Mouse (Mus musculus) cerebellum, postnatal 25 days (tissue): ENCODE results near the gene Ndrg4.

Experiments used
- DNase-seq, 2 experiments: peaks; one replicate each; pipeline ENCODE4 v3.0.0; 2021; ENCODE audit warnings: mixed read lengths in 2 of 2

Gene Ndrg4

GRCm38 (mm10) chr8:95688073-95688672 is 11.4 kb downstream of the Ndrg4 start:
- DNase-seq = no peak

GRCm38 (mm10) chr8:95690929-95691541 is 14.3 kb downstream of the Ndrg4 start:
- no peak for DNase-seq

- peak; percentile 27 to 46 for DNase-seq
These were observed 17.9 kb downstream of the Ndrg4 start for GRCm38 (mm10) chr8:95694631-95695030.

DNA sequence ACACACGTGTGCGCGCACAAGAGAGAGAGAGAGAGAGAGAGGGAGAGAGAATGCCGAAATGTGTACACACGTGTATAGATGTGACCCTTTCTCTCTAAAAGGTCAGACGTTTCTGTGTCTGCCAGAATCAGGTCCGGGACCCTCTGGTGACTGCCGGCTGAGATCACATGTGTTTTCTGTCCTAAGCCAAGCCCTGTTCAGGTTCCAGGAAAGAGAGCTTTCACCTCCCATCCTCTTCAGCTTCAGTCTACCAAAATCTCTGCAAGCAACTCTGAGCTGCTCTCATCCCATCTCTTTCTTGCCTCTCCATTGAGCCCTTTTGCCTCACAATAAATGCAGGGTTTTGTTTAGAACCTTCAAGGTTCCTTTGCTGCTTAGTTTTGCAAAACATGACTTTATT is 19.9 kb downstream of the Ndrg4 start:
- DNase-seq = no peak

DNA sequence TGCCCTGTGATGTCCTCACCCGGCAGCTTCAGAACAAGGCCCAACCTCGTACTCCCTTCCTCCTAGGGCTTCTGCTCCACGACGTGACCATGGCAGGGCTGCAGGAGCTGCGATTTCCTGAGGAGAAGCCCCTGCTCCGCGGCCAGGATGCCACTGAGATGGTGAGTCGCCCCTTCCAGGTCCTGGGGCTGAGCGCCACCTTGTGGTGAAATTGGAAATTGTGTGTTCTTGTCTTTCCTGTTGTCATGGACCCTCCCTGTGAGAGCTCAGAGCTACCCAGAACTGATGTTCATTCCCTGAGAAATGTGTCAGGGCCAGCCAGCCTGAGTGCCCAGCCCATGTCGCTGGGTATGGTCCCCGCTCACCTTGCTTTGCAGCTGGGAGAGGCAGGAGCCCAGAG is 20.3 kb downstream of the Ndrg4 start:
- DNase-seq = peak; percentile 90 to 92

- DNase-seq = no peak
These were observed 21.4 kb downstream of the Ndrg4 start for GRCm38 (mm10) chr8:95698179-95698578.

- peak in 1 of 2 experiments; percentile 13 for DNase-seq
These were observed 23.5 kb downstream of the Ndrg4 start for GRCm38 (mm10) chr8:95700282-95700681.

DNA sequence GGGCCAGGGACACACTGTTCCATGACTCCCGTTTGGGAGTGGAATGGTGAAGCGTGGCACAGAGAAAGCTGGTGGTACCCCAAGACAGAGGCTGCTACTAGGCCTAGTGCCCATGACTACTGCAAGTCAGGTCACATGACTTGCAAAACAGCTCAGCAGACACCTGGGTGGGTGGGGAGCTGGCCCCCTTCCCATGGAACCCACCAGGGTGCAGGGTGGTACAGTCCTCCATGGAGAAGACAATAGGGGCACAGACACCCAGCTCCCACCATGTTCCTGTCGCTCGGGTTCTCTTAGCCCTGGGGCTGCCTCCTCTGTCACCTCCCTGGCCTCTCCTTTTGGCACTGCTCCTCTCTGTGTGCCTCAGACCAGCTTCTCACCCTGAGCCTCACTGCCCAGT is 25.0 kb downstream of the Ndrg4 start:
- peak; percentile 34 to 53 for DNase-seq

DNA sequence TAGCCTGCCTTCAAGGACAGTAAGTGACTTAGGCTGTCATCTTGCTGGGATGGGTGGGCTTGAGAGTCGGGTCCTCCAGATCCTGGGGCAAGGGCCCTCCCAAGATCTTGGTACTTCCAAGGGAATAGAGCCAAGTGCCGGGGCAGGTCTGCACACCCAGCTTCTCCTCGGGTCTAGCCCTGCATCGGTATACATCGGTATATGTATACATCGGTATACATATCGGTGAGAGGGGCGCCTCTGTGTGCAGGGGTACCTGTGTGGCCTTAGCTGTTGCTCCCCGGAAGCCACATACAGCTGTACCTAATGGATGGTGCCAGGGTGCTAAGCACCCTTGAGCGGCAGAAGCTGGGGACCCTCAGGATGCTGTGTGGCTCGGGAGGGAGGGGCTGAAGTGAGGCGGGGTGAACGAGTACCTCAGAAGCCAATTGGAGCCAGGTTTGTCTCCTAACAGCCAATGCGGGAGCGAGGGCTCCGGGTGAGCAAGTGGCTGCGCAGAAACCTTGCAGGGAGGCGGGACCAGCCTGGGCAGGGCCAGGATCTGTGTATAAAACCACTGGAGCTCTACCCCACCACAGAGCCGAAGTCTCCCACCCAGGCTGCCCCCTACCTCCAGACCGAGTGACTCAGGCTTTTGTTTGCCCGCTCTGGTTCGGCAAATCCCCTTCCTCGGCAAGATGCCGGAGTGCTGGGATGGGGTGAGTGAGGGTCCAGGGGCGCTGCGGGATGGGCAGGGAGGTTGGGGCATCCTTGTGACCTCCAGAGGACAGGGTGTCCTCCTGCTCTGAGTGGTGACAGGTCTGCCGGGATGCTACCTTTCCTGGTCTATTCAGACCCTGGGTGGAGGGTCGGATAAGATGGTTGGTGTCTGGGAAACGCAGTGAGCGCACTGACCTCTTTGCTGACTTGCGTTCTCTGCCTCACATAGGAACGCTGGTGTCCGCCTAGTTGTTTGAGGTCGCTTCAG is 26.0 kb downstream of the Ndrg4 start:
- peak; percentile 91 to 94 for DNase-seq

DNA sequence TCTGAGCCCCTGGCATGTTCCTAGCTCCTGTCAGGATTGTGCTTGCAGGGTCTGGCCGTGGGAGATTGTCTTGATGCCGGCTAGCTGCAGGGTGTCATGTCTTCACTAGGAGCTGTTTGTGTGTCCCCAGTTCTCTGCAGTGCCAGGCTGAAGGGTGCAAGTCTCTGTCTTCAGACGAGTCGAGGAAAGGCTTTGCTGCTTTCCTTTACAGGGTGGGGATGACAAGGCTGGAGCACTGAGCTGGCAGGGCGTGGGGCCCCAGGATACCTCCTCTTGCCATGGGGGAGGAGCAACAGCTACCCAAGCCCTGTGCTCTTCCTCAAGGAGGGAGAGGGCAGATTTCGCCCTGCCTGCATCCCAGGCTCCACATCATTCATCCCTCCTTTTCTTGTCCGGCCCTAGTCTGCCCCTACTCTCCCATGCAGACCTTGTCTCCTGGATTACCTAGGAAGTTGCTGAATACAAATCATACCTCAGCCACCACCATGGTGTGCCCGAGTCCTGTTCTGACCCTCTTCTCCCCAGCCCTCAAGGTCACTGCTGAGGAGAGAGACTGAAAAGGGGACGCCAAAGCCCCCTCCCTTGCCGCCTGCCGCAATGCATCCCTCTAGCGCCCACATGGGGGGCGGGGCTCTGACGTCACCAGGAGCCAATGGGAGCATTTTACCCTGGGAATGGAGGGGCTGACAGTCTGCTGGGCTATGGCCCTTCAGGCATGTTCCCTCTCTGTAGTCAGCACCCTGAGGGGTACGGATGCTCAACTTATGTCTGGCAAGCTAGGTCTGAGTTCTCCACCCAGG is 26.9 kb downstream of the Ndrg4 start:
- peak; percentile 92 to 96 for DNase-seq

DNA sequence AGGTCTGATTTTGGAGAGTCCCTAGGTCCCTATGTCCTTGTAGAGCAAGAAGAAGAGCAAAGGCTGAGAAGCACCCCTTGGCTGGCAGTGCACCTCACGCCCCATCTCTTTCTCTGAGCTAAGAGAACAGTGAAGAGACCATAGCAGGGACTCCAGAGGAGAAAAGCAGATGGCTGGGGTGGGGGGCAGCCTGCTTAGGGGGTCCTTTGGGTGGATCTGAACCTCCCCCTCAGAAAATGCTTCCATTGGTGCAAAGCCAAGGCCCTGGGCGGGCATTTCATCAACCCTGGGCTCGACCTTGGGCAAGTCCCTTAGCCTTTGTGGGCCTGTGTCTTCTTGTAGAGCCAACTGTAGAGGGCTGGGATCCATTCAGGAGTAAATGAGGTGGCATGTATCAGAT is 27.8 kb downstream of the Ndrg4 start:
- no peak for DNase-seq

DNA sequence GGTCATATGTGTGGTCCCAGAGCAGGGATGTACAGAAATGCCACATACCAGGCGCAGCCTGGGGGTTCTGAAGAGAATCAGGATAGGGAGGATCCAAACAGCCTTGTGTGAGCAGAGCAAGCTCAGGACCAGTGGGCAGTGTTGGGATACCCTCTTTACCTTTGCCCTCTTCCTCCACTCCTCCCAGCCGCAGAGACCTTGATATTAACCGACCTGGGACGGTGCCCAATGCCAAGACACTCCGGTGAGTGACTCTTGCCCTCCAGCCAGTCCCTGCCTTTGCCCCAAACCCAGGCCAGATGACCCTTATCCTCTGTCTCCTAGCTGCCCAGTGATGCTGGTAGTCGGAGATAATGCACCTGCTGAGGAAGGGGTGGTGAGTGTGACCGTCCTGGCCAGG is 32.8 kb downstream of the Ndrg4 start:
- no peak for DNase-seq

DNA sequence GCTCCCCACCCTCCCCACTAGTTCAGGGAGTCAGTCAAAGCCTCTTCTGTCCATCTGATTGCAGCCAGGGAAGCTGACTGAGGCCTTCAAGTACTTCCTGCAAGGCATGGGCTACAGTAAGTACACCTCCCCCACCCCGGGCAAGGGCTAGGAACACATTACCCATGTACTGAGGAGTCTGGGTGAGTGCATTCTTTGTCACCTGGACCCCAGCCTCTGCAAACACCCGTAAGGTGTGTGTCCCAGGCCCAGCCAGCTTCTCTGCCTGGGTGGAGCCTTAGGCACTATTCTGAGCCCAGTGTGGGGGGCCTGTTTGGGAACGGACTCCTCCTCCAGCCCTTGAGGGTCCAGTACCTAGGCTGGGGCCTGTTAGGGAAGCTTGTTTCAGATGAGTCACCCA is 34.2 kb downstream of the Ndrg4 start:
- no peak for DNase-seq

DNA sequence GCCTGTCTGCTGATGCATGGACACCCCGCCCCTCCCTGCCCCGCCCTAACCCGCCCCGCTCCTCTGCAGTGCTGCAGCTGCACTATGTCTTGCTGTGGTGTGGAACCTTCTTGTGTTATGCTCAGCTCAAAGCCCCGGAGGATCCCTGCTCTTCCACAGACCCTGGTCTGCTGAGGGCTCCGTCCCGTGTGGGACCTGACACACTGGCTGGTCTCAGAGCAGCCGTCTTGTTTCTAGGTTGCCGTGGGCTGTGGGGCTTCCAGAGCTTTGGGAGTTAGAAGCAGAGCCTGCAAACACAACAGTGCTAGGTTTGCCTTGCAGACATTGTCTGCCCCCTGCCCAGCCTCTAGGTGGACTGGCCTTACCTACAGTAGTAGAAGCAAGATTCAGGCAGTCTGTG is 35.6 kb downstream of the Ndrg4 start:
- no peak for DNase-seq

DNA sequence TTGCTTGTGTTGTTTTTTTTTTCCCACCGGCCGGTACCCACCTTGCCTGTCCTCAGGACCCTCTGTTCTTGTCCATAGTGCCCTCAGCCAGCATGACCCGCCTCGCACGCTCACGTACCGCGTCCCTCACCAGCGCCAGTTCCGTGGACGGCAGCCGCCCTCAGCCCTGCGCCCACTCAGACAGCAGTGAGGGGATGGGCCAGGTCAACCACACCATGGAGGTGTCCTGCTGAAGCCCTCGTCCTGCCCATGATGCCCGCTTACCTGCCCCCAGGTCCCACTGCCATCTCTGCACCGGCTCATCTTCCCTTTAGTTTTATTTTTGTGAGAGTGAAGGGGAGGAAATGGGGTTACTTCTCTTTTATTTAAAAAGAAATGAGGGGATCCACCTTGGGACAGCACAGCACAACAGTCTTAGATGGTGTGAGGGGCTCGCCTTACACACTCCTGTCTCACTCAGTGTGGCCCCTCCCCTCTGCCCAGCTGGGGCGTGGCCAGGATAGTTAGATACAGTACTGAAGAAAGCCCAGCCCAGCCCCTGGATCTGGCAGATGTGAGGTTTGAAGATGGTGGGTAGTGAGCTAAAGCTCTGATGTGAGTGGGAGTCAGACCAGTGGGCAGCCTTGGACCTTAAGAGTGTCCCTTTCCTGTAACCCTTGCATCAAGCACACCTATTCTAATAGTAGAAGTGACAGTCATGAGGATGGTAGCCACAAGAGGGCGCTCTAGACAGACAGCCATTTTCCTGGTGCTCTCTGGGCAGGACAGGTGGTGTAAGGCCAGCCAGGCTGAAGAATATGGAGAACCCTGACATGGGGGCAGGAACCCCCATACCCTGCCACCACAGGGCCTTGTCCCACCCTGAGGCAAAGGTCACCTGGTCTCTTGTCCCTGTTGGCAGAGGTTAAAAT is 36.6 kb downstream of the Ndrg4 start:
- DNase-seq = peak; percentile 82 to 88

GRCm38 (mm10) chr8:95714367-95714766 is 37.6 kb downstream of the Ndrg4 start:
- DNase-seq = no peak

GRCm38 (mm10) chr8:95714837-95715413 is 38.1 kb downstream of the Ndrg4 start:
- no peak for DNase-seq

GRCm38 (mm10) chr8:95715676-95716531 is 39.1 kb downstream of the Ndrg4 start, which contains the start of gene Setd6:
Gene Setd6 (plus strand): TSS chr8:95715881.
- peak; percentile 87 to 89 for DNase-seq

GRCm38 (mm10) chr8:95716546-95717335 is 40.0 kb downstream of the Ndrg4 start:
- peak in 1 of 2 experiments; percentile 20 for DNase-seq
